Mouse (Mus musculus): Measurements from ENCODE around the gene Ppp6r3. TPM values are rescaled to one million over a fixed set of nuclear protein-coding genes. Genes with fewer than 3 reads are reported as not detected.

Gene Ppp6r3
- total and polyA plus RNA-seq, 3 experiments, result 84.7 to 115 (median 105) TPM

DNA sequence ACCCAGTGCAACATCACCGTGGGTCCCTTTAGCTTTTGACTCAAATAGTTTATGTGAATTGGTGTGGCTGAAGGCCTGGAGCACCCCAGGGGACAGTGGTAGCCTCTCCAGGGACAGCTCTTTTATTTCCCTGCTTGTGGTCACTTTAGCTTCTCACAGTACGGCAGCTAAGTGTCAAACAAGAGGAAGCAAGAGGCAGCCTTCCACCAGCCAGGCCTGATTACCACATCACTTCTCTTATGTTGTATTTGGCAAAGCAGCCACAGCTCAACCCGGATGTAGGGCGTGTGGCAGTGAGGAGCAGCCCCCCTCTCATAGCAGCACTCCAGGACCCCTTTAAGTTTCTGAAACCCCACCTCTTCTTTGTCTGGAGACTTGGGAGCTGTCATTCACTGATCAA, 152.6 kb downstream of the Ppp6r3 start:
- TF ChIP-seq GATA2 (IDR thresholded peaks at IDR 0.05; ENCODE audit: borderline replicate concordance, low read depth, low read length) (no peak), TAL1 (conservative IDR thresholded peaks at IDR 0.05; ENCODE audit: low read depth, low read length) (no peak), GATA1 (IDR thresholded peaks at IDR 0.05; ENCODE audit: borderline replicate concordance, low read length) (no peak)
- Histone ChIP-seq H3K27me3 (ENCODE audit: insufficient read depth, low read length) (peaks cover 12% of the 10 kb centered on the region), H3K4me3 (ENCODE audit: low read depth, low read length) (no peak overlapping the region), H3K4me1 (ENCODE audit: insufficient read depth, low read depth, low read length) (no peaks in the 10 kb centered on the region), H3K9me3 (replicated peaks) (no peaks in the 10 kb centered on the region), H3K36me3 (replicated peaks) (no peaks in the 10 kb centered on the region)
- ATAC-seq (ENCODE audit: extremely low read depth, insufficient number of reproducible peaks, low FRiP score, poor library complexity, severe bottlenecking), result no peak
- DNase-seq (ENCODE audit: low spot score), result no peak

DNA sequence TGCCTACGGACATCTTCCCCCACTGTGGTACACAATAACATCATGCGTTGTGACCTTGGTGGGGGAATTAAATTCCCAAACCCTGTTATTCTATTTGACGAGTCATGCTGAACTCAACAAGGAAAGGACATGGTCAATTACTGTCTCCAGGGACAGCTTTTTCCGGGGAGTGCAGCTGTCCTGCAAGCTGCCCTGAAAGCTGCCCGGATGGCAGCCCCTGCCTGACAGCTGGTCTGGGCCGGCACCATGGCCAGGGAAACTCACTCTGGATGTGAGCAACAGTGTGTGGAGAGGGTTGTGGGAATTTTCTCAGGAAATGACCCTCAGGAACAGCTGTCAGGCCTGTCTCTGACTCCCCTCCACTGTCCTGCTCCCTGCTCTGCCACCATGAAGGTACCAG, 153.1 kb downstream of the Ppp6r3 start:
- H3K9me3 ChIP-seq (replicated peaks), result no peaks in the 10 kb centered on the region
- H3K4me1 ChIP-seq (ENCODE audit: insufficient read depth, low read depth, low read length), result no peaks in the 10 kb centered on the region
- DNase-seq (ENCODE audit: low spot score), result no peak
- no peak for ATAC-seq (ENCODE audit: extremely low read depth, insufficient number of reproducible peaks, low FRiP score, poor library complexity, severe bottlenecking)
- TF ChIP-seq POLR2AphosphoS5 (IDR thresholded peaks at IDR 0.05; ENCODE audit: insufficient replicate concordance, low read depth, low read length), result no peak
- no peak for TF ChIP-seq GATA1 (IDR thresholded peaks at IDR 0.05; ENCODE audit: borderline replicate concordance, low read length)
- TF ChIP-seq GATA2 (IDR thresholded peaks at IDR 0.05; ENCODE audit: borderline replicate concordance, low read depth, low read length), result no peak
- TF ChIP-seq CTCF (IDR thresholded peaks at IDR 0.05; ENCODE audit: low read depth, low read length), result no peak
- TF ChIP-seq TAL1 (conservative IDR thresholded peaks at IDR 0.05; ENCODE audit: low read depth, low read length), result no peak
- H3K27me3 ChIP-seq (ENCODE audit: insufficient read depth, low read length), result peaks cover 12% of the 10 kb centered on the region
- no peak overlapping the region for H3K4me3 ChIP-seq (ENCODE audit: low read depth, low read length)
- H3K36me3 ChIP-seq (replicated peaks), result no peaks in the 10 kb centered on the region

DNA sequence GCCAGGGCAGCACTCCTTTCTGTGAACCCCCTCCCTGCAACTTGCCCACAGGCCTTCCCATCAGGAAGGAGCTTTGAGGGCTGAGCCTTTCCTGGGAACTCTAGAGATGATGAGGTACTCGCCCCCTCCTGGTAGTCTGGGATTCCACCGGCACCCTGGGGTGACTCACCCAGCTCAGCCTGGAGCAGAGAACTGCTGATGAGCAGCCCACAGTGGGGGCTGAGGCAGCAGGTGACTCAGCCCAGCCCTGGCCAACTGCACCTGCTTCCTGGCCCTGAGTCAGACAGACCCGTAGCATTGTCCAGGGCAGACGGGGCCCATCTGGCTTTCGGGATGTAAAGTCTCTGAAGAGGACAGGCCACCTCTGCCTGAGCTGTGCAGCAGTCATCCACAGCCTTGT, 156.3 kb downstream of the Ppp6r3 start:
- no peak overlapping the region for H3K4me3 ChIP-seq (ENCODE audit: low read depth, low read length)
- no peak for ATAC-seq (ENCODE audit: extremely low read depth, insufficient number of reproducible peaks, low FRiP score, poor library complexity, severe bottlenecking)
- H3K9me3 ChIP-seq (replicated peaks), result no peaks in the 10 kb centered on the region
- no peak for DNase-seq (ENCODE audit: low spot score)
- peaks cover 23% of the 10 kb centered on the region for H3K27me3 ChIP-seq (ENCODE audit: insufficient read depth, low read length)
- no peak for TF ChIP-seq TAL1 (conservative IDR thresholded peaks at IDR 0.05; ENCODE audit: low read depth, low read length)
- TF ChIP-seq GATA1 (IDR thresholded peaks at IDR 0.05; ENCODE audit: borderline replicate concordance, low read length), result no peak
- TF ChIP-seq CTCF (IDR thresholded peaks at IDR 0.05; ENCODE audit: low read depth, low read length), result no peak
- TF ChIP-seq POLR2AphosphoS5 (IDR thresholded peaks at IDR 0.05; ENCODE audit: insufficient replicate concordance, low read depth, low read length), result no peak
- TF ChIP-seq GATA2 (IDR thresholded peaks at IDR 0.05; ENCODE audit: borderline replicate concordance, low read depth, low read length), result no peak
- no peaks in the 10 kb centered on the region for H3K36me3 ChIP-seq (replicated peaks)
- H3K4me1 ChIP-seq (ENCODE audit: insufficient read depth, low read depth, low read length), result no peaks in the 10 kb centered on the region

DNA sequence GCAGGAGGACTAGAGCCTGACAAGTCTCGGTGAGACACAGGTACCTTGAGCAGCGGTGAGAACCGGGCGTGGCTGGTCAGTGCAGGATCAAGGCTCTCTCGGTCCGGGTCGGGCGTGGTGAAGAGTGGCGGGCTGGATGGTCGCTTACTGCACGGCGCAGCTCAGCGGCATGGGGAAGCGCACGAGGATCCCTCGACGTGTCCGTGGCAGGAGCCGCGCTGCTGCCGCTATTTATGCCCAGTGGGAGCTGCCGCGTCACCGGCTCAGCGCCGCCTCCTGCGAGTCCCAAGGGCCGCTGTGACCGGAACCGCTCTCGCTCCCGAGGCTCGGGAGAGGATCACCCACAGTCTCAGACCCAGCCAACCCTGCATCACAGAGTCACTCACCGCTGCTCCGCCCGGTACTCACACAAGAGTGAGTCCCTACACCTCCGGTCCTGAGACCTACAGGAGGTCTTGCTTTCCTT, 161.2 kb downstream of the Ppp6r3 start, which contains the start of gene Gal:
Gene Gal, minus strand, starts transcription at position 277 of the 466 bp plus-strand sequence.
- TF ChIP-seq CTCF (IDR thresholded peaks at IDR 0.05; ENCODE audit: low read depth, low read length), result no peak
- TF ChIP-seq POLR2AphosphoS5 (IDR thresholded peaks at IDR 0.05; ENCODE audit: insufficient replicate concordance, low read depth, low read length), result no peak
- TF ChIP-seq TAL1 (conservative IDR thresholded peaks at IDR 0.05; ENCODE audit: low read depth, low read length), result no peak
- TF ChIP-seq GATA2 (IDR thresholded peaks at IDR 0.05; ENCODE audit: borderline replicate concordance, low read depth, low read length), result no peak
- no peak for TF ChIP-seq GATA1 (IDR thresholded peaks at IDR 0.05; ENCODE audit: borderline replicate concordance, low read length)
- Histone ChIP-seq H3K36me3 (replicated peaks) (no peaks in the 10 kb centered on the region), H3K27me3 (ENCODE audit: insufficient read depth, low read length) (peaks cover 31% of the 10 kb centered on the region), H3K9me3 (replicated peaks) (no peaks in the 10 kb centered on the region), H3K4me1 (ENCODE audit: insufficient read depth, low read depth, low read length) (no peaks in the 10 kb centered on the region), H3K4me3 (ENCODE audit: low read depth, low read length) (no peak within 1 kb of the TSS)
- no peak for DNase-seq (ENCODE audit: low spot score)
- no peak for ATAC-seq (ENCODE audit: extremely low read depth, insufficient number of reproducible peaks, low FRiP score, poor library complexity, severe bottlenecking)

DNA sequence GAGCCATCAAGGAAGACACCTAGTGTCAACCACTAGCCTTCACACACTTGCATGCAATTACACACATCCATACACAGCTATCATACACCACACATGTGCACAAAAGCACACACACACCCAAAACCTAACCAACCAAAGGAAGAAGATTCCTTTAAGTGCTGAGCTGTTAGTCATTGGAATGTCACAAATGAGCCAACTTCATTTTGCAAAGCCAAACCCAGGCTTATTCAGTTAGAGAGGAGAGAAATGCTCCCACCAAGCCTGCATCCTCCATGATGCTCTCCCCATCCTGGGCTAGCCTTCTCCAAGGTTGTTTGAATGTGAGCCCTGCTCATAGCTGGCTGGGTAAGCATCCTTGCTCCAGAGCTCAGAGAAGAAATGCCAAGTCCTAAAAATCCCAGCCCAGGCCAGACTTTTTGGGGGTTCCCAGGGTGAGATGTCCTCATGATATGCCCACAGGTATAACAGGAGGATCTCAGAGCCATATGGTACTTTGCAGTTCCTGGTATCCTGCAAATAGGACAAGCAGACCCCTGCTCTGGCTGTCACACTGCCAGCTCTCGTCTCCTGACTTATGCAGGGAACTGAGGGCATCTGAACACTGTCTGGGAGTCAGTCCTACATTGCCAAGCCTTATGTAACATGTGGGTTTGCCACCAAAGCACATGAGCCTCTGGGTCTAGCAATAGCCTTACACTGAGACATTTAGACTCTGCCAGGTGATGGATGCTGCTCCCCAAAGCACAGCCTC, 169.8 kb downstream of the Ppp6r3 start:
- no peaks in the 10 kb centered on the region for H3K4me1 ChIP-seq (ENCODE audit: insufficient read depth, low read depth, low read length)
- H3K4me3 ChIP-seq (ENCODE audit: low read depth, low read length), result no peak overlapping the region
- no peaks in the 10 kb centered on the region for H3K36me3 ChIP-seq (replicated peaks)
- peaks cover 35% of the 10 kb centered on the region for H3K27me3 ChIP-seq (ENCODE audit: insufficient read depth, low read length)
- TF ChIP-seq TAL1 (conservative IDR thresholded peaks at IDR 0.05; ENCODE audit: low read depth, low read length) (no peak), GATA2 (IDR thresholded peaks at IDR 0.05; ENCODE audit: borderline replicate concordance, low read depth, low read length) (no peak), CTCF (IDR thresholded peaks at IDR 0.05; ENCODE audit: low read depth, low read length) (no peak), POLR2AphosphoS5 (IDR thresholded peaks at IDR 0.05; ENCODE audit: insufficient replicate concordance, low read depth, low read length) (no peak), GATA1 (IDR thresholded peaks at IDR 0.05; ENCODE audit: borderline replicate concordance, low read length) (no peak)
- H3K9me3 ChIP-seq (replicated peaks), result no peaks in the 10 kb centered on the region
- DNase-seq (ENCODE audit: low spot score) (no peak), ATAC-seq (ENCODE audit: extremely low read depth, insufficient number of reproducible peaks, low FRiP score, poor library complexity, severe bottlenecking) (no peak)

Other genes with a start within 250 kb of the Ppp6r3 start
- gene Tesmin, start 186.9 kb downstream of the Ppp6r3 start, total RNA-seq (2014; fragmentation: Nextera tagmentation), result not detected in 2 replicates
- gene Tesmin, start 186.9 kb downstream of the Ppp6r3 start, total RNA-seq (2017), result 0.33 and 0.52 TPM in 2 replicates
- gene Tesmin, start 186.9 kb downstream of the Ppp6r3 start, polyA plus RNA-seq (2012), result 0.17 and 0.25 TPM in 2 replicates
- gene Gal, start 161.2 kb downstream of the Ppp6r3 start, total RNA-seq (2014; fragmentation: Nextera tagmentation), result not detected in 2 replicates
- gene Gal, start 161.2 kb downstream of the Ppp6r3 start, total RNA-seq (2017), result not detected in 2 replicates
- gene Gal, start 161.2 kb downstream of the Ppp6r3 start, polyA plus RNA-seq (2012), result not detected in 2 replicates
- gene Lrp5, start 110.8 kb upstream of the Ppp6r3 start, total RNA-seq (2014; fragmentation: Nextera tagmentation), result 0.29 TPM in 1 of 2 replicates, not detected in the other
- 0.05 and 0.06 TPM in 2 replicates for gene Lrp5, start 110.8 kb upstream of the Ppp6r3 start, total RNA-seq (2017)
- 0.01 and 0.05 TPM in 2 replicates for gene Lrp5, start 110.8 kb upstream of the Ppp6r3 start, polyA plus RNA-seq (2012)
- 20.4 and 22.4 TPM in 2 replicates for gene 1810055G02Rik, start 132.5 kb upstream of the Ppp6r3 start, total RNA-seq (2014; fragmentation: Nextera tagmentation)
- 5.6 and 7.3 TPM in 2 replicates for gene 1810055G02Rik, start 132.5 kb upstream of the Ppp6r3 start, total RNA-seq (2017)
- gene 1810055G02Rik, start 132.5 kb upstream of the Ppp6r3 start, polyA plus RNA-seq (2012), result 10.2 and 12.5 TPM in 2 replicates
- gene Kmt5b, start 191.7 kb upstream of the Ppp6r3 start, total RNA-seq (2014; fragmentation: Nextera tagmentation), result 26.0 and 32.4 TPM in 2 replicates
- gene Kmt5b, start 191.7 kb upstream of the Ppp6r3 start, total RNA-seq (2017), result 29.9 and 36.4 TPM in 2 replicates
- 5.3 and 6.4 TPM in 2 replicates for gene Kmt5b, start 191.7 kb upstream of the Ppp6r3 start, polyA plus RNA-seq (2012)

Data from G1E (cell line).